Mouse (Mus musculus): ENCODE data around the gene Dnajc25.

GRCm38 (mm10) chr4:58985157-58985648, 9.7 kb upstream of the Dnajc25 start:
- no peak for TF ChIP-seq CTCF (IDR thresholded peaks at IDR 0.05; ENCODE audit: borderline replicate concordance, control insufficient read depth, extremely low read depth, insufficient read depth, low read length, poor library complexity)
- TF ChIP-seq POLR2A (IDR thresholded peaks at IDR 0.05; ENCODE audit: control insufficient read depth, extremely low read depth, insufficient read depth, low read length, poor library complexity): no peak
